Comparison of ENCODE assay signal across 25 mouse cellular contexts in genomic region chr1:194955749-194956148, GRCm38 (mm10). TPM values are rescaled to one million over a fixed set of nuclear protein-coding genes. Genes with fewer than 3 reads are reported as not detected.
A peak's percentile ranks its signal among the peaks of the same experiment; 100 is the strongest.
DNase-seq lines count a peak whose midpoint lies in the region; ATAC-seq and TF ChIP-seq lines count a peak whose summit lies in the region.
"Had no signal": no experiment of that assay in that cellular context is flagged by ENCODE, and none has a peak within 500 bp of the region (broad histone marks: within the 10 kb centered on the region; RNA-seq: fewer than 3 reads in every experiment).

No protein-coding gene starts in this region.

- no peaks in the 10 kb centered on the region for H3K36me3 ChIP-seq in kidney, adult 2 months (ENCODE audit: control insufficient read depth, insufficient read depth, low read length)
- H3K36me3 ChIP-seq in lung, postnatal 0 days (ENCODE audit: insufficient read depth, low read length) = no peaks in the 10 kb centered on the region
- H3K36me3 ChIP-seq: embryonic facial prominence, embryonic 13.5 days; forebrain, embryonic 10.5 days; forebrain, embryonic 15.5 days; heart, embryonic 15.5 days; hindbrain, embryonic 12.5 days; intestine, embryonic 15.5 days; limb, embryonic 12.5 days; liver, embryonic 15.5 days; midbrain, embryonic 13.5 days had no signal

- no peak overlapping the region for H3K4me2 ChIP-seq in lung, postnatal 0 days (replicated peaks; ENCODE audit: low read depth, low read length)
- H3K4me2 ChIP-seq: embryonic facial prominence, embryonic 13.5 days; forebrain, embryonic 15.5 days; heart, embryonic 15.5 days; hindbrain, embryonic 12.5 days; intestine, embryonic 15.5 days; limb, embryonic 12.5 days; liver, embryonic 15.5 days; midbrain, embryonic 13.5 days had no signal

- H3K4me3 ChIP-seq in kidney, adult 2 months (ENCODE audit: insufficient read depth, low read depth, low read length) = no peak overlapping the region
- no peak overlapping the region for H3K4me3 ChIP-seq in lung, postnatal 0 days (ENCODE audit: low read depth, low read length)
- H3K4me3 ChIP-seq: embryonic facial prominence, embryonic 13.5 days; forebrain, embryonic 10.5 days; forebrain, embryonic 15.5 days; heart, embryonic 15.5 days; hindbrain, embryonic 12.5 days; intestine, embryonic 15.5 days; limb, embryonic 12.5 days; liver, embryonic 15.5 days; midbrain, embryonic 13.5 days had no signal

- peak; percentile 71 for TF ChIP-seq EP300 in lung, postnatal 0 days (IDR thresholded peaks at IDR 0.05)

- TF ChIP-seq CTCF in kidney, adult 2 months (conservative IDR thresholded peaks at IDR 0.05; ENCODE audit: insufficient read depth, insufficient read length, low read depth, low read length) = no peak
- no peak for TF ChIP-seq CTCF in lung, postnatal 0 days (IDR thresholded peaks at IDR 0.05)

- H3K9ac ChIP-seq in lung, postnatal 0 days (replicated peaks; ENCODE audit: low read depth) = no peak overlapping the region
- H3K9ac ChIP-seq: embryonic facial prominence, embryonic 13.5 days; forebrain, embryonic 15.5 days; heart, embryonic 15.5 days; hindbrain, embryonic 12.5 days; intestine, embryonic 15.5 days; limb, embryonic 12.5 days; liver, embryonic 15.5 days; midbrain, embryonic 13.5 days had no signal

- H3K27me3 ChIP-seq in kidney, adult 2 months (replicated peaks; ENCODE audit: control insufficient read depth, insufficient read depth, low read length) = no peaks in the 10 kb centered on the region
- no peaks in the 10 kb centered on the region for H3K27me3 ChIP-seq in lung, postnatal 0 days (replicated peaks; ENCODE audit: insufficient read depth, low read length)
- H3K27me3 ChIP-seq: embryonic facial prominence, embryonic 13.5 days; forebrain, embryonic 15.5 days; heart, embryonic 15.5 days; hindbrain, embryonic 12.5 days; intestine, embryonic 15.5 days; limb, embryonic 12.5 days; liver, embryonic 15.5 days; midbrain, embryonic 13.5 days had no signal

- ATAC-seq in lung, postnatal 0 days = peak; percentile 77
- ATAC-seq: CD4-positive, CD25-positive, alpha-beta regulatory T cell, adult 4 months; forebrain, embryonic 15.5 days; hindbrain, postnatal 0 days; intestine, embryonic 15.5 days; midbrain, embryonic 13.5 days had no signal

- H3K27ac ChIP-seq in kidney, adult 2 months (ENCODE audit: insufficient read depth, low read depth, low read length) = no peak overlapping the region; the same call in 1 of the 2 replicates
- no peak overlapping the region for H3K27ac ChIP-seq in lung, postnatal 0 days (ENCODE audit: low read length)
- H3K27ac ChIP-seq: embryonic facial prominence, embryonic 13.5 days; forebrain, embryonic 10.5 days; forebrain, embryonic 15.5 days; heart, embryonic 15.5 days; hindbrain, embryonic 12.5 days; hindbrain, postnatal 0 days; intestine, embryonic 15.5 days; limb, embryonic 12.5 days; liver, embryonic 15.5 days; macrophage; midbrain, embryonic 13.5 days had no signal

- no peak for TF ChIP-seq POLR2A in kidney, adult 2 months (IDR thresholded peaks at IDR 0.05; ENCODE audit: low read depth, low read length)

- DNase-seq in kidney, adult 2 months = peak; percentile 54
- DNase-seq in kidney, adult 11 months = no peak
- DNase-seq in kidney, postnatal 14 days = peak; percentile 30
- no peak for DNase-seq in kidney, adult 9 months
- peak; percentile 42 for DNase-seq in lung, postnatal 0 days (ENCODE audit: low spot score)
- no peak for DNase-seq in neural tube, embryonic 10.5 days (ENCODE audit: extremely low spot score, low spot score)
- no peak for DNase-seq in cerebellum, postnatal 36 days
- DNase-seq: adrenal gland, postnatal 14 days; cerebellum, adult 11-12 months; cerebellum, adult 9-11 months; heart, postnatal 36 days; layer of hippocampus, adult 9-11 months; thymus, postnatal 4 days had no signal

- H3K9me3 ChIP-seq in lung, postnatal 0 days (ENCODE audit: low read length) = no peaks in the 10 kb centered on the region
- H3K9me3 ChIP-seq: embryonic facial prominence, embryonic 13.5 days; forebrain, embryonic 10.5 days; forebrain, embryonic 15.5 days; heart, embryonic 15.5 days; hindbrain, embryonic 12.5 days; intestine, embryonic 15.5 days; limb, embryonic 12.5 days; liver, embryonic 15.5 days; midbrain, embryonic 13.5 days had no signal

- no peaks in the 10 kb centered on the region; the same call in 1 of the 2 replicates for H3K4me1 ChIP-seq in kidney, adult 2 months (ENCODE audit: control insufficient read depth, insufficient read depth, low read length)
- no peaks in the 10 kb centered on the region for H3K4me1 ChIP-seq in lung, postnatal 0 days (ENCODE audit: insufficient read depth, low read depth, low read length)
- H3K4me1 ChIP-seq: embryonic facial prominence, embryonic 13.5 days; forebrain, embryonic 10.5 days; forebrain, embryonic 15.5 days; hindbrain, embryonic 12.5 days; intestine, embryonic 15.5 days; limb, embryonic 12.5 days; liver, embryonic 15.5 days; midbrain, embryonic 13.5 days had no signal

- 37% methylated on average over 2 of the region's 2 CpGs for WGBS in kidney, adult 2 months
- 17% methylated on average over 2 of the region's 2 CpGs for WGBS in lung, postnatal 0 days

RNA-seq across cellular contexts. Expression of gene Cd34, which starts 17.1 kb away (rescaled TPM):
- polyA plus RNA-seq in kidney, adult 2 months (2012; rRNA removed) = 33.9 and 37.5 TPM in 2 replicates
- polyA plus RNA-seq in lung, postnatal 0 days (2015; fragmentation: Nextera tagmentation; extraction: Ambion mirVana) = 189 and 199 TPM in 2 replicates

Comparison
In these comparisons a context has a peak if more than half of its experiments do, and no peak if none do; other contexts are left out.
1. DNase-seq: peak in kidney, adult 2 months (single experiment), kidney, postnatal 14 days (single experiment) and lung, postnatal 0 days (single experiment); none in kidney, adult 11 months (single experiment), kidney, adult 9 months (single experiment), neural tube, embryonic 10.5 days (single experiment) and cerebellum, postnatal 36 days (0 of 2).